Mouse (Mus musculus) ES-Bruce4 (cell line): ENCODE results near the gene Neurl1a.

Experiments
- CTCF ChIP-seq: IDR thresholded peaks from one replicate; pipeline ENCODE4 v1.8.1; 2011; ENCODE audit warnings: low read depth, low read length
- EP300 ChIP-seq: IDR thresholded peaks from 2 replicates; pipeline ENCODE4 v1.6.1; 2011; ENCODE audit warnings: low read depth, low read length; ENCODE audit not compliant: insufficient read depth
- POLR2A ChIP-seq: IDR thresholded peaks from one replicate; pipeline ENCODE4 v1.8.1; 2011; ENCODE audit warnings: low read length; ENCODE audit not compliant: insufficient read depth

GRCm38 (mm10) chr19:47216766-47217165, 38.1 kb downstream of the Neurl1a start:
- TF ChIP-seq CTCF (no peak), EP300 (no peak), POLR2A (no peak)
